Mouse (Mus musculus) mature B cell (primary cell): ENCODE measurements around the gene Klhl35.

Experiments
- in situ Hi-C: fragments of 300-500 bp; cut with MboI; formaldehyde crosslinking; loops from 2 replicates; pipeline ENCODE4 v1.14.3; 2019

Gene Klhl35

DNA sequence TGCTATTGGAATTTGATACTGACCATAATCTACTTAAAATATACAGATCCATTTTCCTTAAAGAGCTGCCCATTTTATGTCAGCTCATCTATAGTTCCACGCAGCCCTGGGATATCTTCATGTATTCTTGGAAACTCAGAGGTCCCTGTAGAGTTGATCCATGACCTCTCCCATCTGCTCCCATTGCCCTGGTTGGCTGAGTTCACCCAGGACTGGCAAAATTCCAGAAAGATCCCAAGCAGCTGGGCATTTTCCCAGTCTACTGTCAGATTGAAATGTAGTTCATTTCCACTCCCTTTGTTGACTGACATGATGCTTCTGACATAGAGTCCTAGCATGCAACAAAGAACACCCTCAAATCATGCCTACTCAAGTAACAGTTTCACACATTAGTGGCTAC, 33.3 kb downstream of the Klhl35 start:
- in situ Hi-C loops: loop anchor here (10.0 to 25.0 kb wide), 2 partner anchors 96 to 313 kb away; no protein-coding TSS in a partner anchor

DNA sequence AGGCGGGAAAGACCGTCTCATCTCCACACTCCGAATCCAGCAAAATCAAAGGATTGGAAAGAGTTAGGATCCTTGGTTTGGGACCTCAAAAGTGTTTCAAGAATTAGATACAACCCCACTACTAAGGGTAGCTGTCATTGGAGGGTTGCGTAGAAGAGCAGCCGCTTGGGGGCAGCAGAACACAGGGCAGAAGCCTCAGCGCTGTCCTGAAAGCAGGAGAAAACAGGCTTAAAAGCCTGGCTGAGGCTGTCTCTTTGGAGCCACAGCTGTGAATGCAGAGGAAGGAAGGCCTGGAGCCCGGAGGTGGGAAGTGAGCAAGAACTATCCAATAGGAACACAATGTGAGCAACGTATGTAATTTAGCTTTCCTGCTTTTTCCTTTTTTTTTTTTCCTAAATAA, 34.4 kb downstream of the Klhl35 start:
- in situ Hi-C loops: no loop called here

DNA sequence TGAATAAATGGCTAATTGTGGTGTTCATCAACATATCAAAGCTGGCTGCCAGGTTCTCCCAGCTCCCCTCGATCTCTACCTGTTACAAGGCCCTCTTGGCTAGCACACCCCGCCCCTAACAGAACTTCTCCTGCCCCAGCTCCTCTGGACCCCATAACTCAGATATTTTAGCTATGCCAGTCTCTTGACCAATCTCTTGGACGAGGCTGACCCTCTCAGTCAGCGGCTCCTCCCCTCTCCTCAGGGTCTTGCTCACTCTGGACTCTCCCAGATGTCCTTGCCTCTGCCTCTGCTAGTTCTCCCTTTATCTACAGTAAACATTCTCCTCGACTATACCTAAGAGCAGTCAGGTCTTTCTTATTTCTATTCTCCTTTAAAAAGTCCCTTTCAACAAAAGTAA, 34.9 kb downstream of the Klhl35 start:
- in situ Hi-C loops: no loop called here

DNA sequence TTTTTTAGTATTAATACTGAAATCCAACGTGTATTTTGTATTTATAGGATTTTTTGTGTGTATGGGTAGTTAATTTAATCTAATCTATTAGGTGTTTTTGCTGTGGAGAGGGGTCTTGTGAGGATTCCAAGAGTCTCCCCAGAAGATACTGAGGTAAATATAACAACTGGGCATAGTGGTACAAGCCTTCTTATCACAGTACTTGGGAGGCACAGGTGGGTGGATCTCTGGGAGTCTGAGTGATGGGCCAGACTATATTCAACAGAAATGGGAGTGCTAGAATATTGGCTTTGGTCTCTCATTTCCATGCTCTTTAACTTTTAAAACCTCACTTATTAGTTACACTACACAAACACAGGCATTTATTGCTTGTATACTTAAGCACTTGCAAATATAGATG, 35.3 kb downstream of the Klhl35 start:
- in situ Hi-C loops: no loop called here

DNA sequence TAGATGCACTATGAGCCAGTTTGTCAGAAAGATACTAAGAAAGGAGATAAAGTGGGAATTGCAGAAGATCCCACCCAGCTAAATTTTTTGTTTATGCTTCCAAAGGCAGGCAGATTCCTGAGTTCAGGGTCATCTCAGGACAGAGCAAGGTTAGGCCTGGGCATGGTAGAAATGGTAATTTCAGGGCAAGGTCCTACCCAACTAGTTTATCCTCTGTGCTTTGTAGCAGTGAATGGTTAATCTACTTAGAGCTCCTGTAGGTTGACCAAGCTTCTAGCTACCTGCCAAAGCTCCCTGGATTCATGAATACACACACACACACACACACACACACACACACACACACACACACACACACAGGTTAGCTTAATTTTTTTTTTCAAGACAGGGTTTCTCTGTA, 38.8 kb downstream of the Klhl35 start:
- in situ Hi-C loops: no loop called here

DNA sequence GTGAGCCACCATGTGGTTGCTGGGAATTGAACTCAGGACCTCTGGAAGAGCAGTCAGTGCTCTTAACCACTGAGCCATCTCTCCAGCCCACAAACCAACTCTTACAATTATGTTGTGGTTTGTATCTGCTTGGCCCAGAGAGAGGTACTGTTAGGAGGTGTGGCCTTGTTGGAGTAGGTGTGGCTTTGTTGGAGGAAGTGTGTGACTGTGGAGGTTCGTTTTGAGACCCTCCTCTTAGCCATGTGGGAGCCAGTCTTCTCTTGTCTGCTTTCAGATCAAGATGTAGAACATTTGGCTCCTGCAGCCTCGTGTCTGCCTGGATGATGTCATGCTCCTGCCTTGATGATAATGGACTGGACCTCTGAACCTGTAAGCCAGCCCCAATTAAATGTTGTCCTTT, 42.4 kb downstream of the Klhl35 start:
- in situ Hi-C loops: loop anchor here (5.0 kb wide), 1 partner anchor 44 kb away; no protein-coding TSS in a partner anchor

DNA sequence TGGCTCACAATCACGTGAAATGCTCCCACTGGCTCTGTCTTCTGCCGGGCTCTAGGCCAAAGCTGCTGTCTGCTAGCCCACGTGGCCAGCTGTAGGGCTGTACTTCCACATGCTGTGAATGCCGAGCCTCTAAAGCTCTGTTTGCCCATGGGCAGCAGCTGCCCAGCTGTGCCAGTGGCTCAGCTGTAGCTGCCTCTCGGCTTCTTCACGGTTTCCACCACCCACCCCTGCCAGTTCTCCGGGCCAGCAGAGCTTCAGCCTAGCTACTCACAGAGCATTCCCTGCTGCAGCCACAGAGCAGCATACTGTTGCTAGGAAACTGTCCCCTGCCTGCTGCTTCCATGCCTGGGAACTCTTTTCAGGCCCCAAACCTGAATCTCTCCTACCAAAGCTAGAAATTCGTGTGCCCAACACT, 44.3 kb downstream of the Klhl35 start:
- in situ Hi-C loops: no loop called here

DNA sequence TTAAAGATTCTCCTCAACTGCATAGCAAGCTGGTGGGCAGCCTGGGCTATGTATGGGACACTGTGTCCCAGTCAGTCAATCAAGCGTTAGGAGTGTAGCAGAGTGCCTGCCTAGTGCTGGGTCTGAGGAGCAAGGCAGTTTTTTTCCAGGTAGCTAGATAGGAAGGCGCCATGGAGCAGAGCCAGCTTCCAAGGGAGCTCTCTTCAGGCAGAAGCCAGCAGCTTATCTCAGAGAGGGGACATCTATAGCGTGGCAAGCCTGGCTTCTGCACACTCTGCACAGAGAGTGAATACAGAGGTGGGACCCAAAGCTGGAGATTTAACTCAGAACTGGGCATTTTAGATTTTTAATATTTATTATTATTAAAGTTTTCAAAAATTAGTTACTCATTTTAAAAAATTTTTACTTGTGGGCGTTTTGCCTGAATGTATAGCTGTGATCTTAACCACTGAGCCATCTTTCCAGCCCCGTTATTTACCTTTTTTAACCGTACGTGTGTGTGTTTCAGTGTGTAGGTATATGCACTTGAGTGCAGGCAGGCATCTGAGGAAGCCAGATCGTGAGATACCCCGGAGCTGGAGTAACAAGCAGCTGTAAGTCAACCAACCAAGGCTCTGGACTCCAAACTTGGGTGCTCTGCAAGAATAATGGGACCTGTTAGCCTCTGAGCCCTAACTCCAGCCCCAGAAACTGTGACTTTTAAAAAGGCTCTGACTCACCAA, 50.4 kb downstream of the Klhl35 start:
- in situ Hi-C loops: no loop called here

DNA sequence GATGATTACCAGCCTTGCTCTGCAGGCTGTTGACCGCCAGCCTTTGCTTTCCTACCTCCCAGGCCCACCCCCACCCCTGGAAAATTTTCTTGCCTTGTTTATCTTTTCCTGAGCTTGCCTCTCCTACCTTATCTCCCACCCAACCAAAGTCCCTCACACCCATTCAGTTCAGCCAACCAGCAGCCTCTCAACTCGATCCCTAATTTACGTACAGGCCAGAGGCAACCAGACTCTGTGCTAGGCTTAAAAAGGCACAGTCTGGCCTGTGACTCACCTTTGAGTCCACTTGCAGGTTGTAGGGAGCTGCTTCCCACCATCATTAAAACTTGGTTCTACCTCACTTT, 51.0 kb downstream of the Klhl35 start:
- in situ Hi-C loops: no loop called here

DNA sequence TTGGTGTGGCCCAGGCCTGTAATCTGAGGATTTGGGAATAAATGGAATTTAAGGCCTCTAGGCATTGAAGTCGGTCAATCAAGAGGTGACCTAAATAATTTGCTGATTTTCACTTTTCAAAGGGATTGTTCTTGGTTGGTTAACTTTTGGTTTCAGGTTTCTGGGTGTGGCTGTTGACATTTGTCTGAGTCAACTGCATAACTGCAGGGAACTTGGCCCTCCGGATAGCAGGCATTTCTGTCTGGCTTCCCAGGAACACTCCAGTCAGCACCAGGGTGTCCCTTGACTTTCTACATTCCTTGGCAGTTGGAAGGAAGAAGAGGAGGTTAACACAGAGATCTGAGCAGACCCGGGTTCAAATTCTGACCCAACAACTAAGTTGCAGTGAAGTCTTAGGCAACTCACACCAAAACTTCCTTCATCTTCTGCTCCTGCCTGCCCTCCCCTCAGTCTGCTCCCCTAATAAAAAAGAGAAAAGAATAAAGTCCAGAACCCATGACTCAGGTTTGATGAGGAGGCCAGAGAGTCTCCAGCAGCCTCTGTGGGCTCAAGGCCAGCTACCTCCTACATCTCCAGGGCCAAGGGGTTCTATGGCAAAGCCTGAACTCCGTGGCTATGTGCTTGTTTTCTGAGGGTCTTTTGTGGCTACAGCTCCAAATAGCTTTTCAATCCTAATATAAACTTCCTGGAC, 53.3 kb downstream of the Klhl35 start:
- in situ Hi-C loops: no loop called here

DNA sequence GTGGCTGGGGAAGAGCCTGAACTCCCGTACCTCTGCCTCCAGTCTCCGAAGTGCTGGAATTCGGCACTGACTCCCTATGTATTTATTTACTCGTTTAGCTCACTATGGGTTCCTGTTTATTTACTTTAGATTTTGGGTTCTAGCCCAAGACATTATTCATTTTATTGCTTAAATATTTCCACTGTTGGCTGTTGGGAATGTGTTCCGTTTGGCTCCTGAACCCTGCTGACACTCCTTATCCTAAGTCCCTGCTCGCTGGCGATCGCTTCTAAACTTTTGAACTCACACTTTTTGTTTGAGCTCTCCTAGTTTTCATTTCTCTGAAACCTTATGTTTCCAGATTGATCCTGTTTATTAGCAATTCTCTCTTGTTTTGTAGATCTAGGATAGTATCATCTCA, 57.3 kb downstream of the Klhl35 start:
- in situ Hi-C loops: no loop called here
